Mouse (Mus musculus) erythroblast, embryonic 14.5 days (primary cell): ENCODE results near the gene Trpv3.

ENCODE experiments used
- GATA1 ChIP-seq: IDR thresholded peaks from 2 replicates; pipeline ENCODE4 v1.6.1; 2012; ENCODE audit warnings: low read length, inconsistent platforms, mixed read lengths
- TAL1 ChIP-seq: IDR thresholded peaks from 3 replicates; pipeline ENCODE4 v1.6.1; 2012; ENCODE audit warnings: low read length, inconsistent platforms, mixed read lengths

DNA sequence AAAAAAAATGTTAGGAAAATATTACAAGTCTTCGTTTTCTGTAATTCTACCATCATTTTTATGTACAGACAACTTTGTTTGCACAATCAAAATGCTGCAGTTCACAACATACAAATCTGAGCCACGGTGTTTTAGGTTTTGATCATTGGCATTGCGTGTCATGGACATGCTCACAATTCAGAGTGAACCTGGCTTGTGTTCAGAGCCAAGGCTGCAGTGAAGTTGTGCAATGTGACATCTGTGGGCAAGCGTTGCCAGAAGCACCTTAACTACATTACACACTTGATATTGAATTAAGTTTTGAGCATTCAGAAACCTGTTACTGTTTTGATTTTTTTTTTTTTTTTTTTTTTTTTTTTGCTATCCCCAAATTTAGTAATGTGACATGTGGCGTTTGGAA lies 37.1 kb upstream of the Trpv3 start:
- no peak for TF ChIP-seq TAL1
- TF ChIP-seq GATA1, result no peak
